Mouse (Mus musculus): ENCODE data around the gene Mtg1.

Gene Mtg1

DNA sequence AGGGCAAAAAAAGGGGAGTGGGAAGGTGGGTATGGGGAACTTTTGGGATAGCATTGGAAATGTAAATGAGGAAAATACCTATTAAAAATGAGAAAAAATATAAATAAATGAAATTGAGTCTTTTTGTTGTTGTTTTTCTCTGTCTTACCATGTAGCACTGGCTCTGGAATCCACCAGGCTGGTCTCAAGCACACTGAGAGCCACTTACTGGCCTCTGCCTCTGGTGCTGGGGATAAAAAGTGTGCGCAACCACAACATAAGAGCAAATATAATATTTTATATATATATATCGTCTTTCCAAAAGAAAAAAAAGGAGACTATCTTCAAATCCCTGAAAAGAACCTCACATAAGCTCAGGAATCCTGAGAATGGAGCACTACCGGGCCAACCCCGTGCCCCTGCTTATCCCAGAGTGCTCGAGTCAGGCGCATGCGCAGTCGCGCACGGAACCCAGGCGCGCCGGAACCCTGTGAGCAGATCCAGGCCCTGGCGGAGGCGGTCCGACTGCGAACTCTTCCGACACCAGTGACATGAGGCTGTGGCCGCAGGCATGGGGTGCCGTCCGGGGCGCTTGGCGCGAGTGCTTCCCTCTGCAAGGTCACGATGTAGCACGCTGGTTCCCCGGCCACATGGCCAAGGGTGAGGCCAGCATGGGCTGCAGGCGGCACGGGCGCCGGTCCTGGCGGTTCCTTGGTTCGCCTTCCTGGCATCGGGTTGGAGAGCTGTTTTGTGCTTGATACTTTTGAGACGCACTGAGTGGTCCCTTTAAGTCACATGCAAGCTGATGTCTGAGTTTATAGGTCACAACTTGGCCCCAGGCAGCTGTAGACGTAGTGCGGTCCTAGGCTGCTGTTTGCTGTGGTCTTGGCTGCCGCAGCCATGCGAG lies at the start of gene Mtg1:
Mtg1 (plus strand) TSS at position 430 of the 886 bp plus-strand sequence.
- peak; percentile 92 to 99 for DNase-seq (ENCODE audit: low spot score in 2 of 2)

DNA sequence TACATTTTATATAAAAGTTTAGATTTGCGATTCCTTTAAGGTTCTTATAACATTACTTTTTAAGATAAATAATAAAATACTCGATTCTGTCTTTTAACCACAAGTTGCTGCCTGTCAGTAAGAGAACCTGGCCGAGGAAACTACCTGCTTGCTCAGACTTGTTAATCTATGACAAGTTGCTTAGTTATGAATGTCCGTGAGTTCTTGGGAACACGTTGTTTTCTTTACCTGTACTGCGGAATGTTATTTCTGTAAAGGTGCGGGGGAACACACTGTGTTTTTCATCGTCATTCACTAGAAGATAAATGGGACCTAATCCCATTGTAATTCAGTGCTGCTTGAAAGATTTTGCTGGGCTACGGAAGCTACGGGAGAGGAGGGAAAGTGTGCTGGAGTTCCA lies 46.8 kb upstream of the Mtg1 start:
- DNase-seq (ENCODE audit: low spot score in 2 of 2): no peak

- no peak for DNase-seq (ENCODE audit: low spot score in 2 of 2)
Measured at GRCm38 (mm10) chr7:140092924-140093528, 44.3 kb upstream of the Mtg1 start, which contains the start of gene Prap1. Gene Prap1, plus strand, starts transcription at chr7:140093395.

- no peak for DNase-seq (ENCODE audit: low spot score in 2 of 2)
Measured at GRCm38 (mm10) chr7:140094954-140095353, 42.4 kb upstream of the Mtg1 start.

- no peak for DNase-seq (ENCODE audit: low spot score in 2 of 2)
Measured at GRCm38 (mm10) chr7:140095556-140095955, 41.8 kb upstream of the Mtg1 start.

DNA sequence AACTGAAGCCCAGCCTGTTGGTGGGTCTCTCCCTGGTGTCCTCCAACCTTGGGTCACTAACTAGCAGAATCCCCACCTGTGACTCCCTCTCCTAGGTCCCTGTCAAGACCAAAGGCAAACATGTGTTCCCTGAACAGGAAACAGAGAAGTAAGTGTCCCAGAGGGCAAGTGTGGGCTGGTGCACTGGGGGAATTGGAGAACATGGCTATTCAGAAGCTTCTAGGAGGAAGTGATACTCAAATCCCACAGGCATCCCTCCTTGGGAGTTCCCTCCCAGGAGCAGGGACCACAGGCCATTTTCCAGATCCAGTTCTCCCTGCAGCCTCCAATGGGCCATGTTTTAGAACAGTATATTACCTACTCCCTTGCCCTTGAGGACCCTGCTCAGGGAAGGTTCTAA lies 41.3 kb upstream of the Mtg1 start:
- no peak for DNase-seq (ENCODE audit: low spot score in 2 of 2)

DNA sequence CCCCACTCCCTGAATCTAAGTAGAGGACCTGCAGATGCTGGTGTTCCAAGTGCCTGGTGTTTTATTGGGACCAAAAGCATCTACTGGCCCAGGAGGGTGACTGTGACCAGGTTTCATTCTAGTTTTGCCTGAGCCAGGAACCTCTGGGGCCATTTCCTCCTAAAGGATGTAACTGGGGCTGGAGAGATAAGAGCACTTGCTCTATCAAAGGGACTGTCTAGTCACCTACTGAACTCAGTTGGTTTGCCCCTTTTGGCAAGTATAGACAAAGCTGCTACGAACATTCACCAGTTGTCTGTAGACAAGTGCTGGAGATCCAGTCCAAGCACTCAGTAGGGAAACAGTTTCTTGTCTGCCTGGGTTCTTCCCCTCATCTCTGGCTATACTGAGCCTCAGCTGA lies 38.9 kb upstream of the Mtg1 start:
- DNase-seq (ENCODE audit: low spot score in 2 of 2): no peak

- DNase-seq (ENCODE audit: low spot score in 2 of 2): no peak
Measured at GRCm38 (mm10) chr7:140101498-140101897, 35.9 kb upstream of the Mtg1 start.

DNA sequence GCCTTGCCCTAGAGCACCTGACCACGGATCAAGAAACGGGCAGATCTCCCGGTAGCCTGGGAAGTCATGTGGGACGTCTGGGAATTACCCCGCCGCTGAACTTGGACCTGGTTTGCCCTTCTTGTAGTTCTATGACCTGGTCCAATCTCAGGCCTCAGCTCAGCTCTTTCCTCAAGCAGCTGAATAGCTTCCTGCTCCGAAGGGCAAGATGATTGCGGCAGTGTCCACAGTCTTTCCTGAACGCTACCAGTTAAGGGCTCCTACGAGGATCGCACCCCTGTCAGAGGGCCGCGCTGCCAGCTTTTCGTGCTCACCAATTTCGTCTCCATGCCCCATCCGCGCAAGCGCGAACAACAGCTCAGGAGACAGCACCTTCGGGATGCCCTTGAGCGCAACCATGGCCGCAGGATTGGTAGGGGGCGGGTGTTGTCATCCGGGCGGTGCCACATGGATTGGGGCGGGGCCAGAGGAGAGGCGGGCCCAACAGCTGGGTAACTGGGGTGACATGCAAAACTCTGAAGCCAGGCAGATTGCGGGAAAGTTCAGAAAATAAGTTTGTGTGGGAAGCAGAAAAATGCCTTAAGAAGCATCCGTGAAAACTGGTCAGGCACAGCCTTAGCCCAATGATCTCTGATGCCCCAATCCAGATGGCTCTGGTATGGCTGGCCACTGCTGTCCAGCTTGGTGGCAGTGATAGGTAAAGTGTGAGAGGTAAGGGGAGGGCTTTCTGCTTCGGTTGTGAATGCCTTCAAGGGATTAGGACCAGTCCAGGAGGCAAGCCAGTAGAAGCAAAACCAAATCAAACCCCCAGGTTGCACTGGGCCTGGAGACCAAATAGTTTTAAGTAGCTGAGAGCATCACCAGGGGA lies 35.1 kb upstream of the Mtg1 start, which contains the start of gene Fuom:
Fuom (minus strand) TSS at position 449 of the 868 bp plus-strand sequence.
- peak; percentile 80 to 86 for DNase-seq (ENCODE audit: low spot score in 2 of 2)

GRCm38 (mm10) chr7:140104009-140104408 lies 33.4 kb upstream of the Mtg1 start:
- no peak for DNase-seq (ENCODE audit: low spot score in 2 of 2)

- DNase-seq (ENCODE audit: low spot score in 2 of 2): no peak
Measured at GRCm38 (mm10) chr7:140111943-140112342, 25.4 kb upstream of the Mtg1 start.

GRCm38 (mm10) chr7:140115583-140116328 lies 21.6 kb upstream of the Mtg1 start, which contains the start of gene Paox:
Gene Paox, plus strand, starts transcription at chr7:140115799.
- peak in 1 of 2 experiments; percentile 21 for DNase-seq (ENCODE audit: low spot score in 2 of 2)

DNA sequence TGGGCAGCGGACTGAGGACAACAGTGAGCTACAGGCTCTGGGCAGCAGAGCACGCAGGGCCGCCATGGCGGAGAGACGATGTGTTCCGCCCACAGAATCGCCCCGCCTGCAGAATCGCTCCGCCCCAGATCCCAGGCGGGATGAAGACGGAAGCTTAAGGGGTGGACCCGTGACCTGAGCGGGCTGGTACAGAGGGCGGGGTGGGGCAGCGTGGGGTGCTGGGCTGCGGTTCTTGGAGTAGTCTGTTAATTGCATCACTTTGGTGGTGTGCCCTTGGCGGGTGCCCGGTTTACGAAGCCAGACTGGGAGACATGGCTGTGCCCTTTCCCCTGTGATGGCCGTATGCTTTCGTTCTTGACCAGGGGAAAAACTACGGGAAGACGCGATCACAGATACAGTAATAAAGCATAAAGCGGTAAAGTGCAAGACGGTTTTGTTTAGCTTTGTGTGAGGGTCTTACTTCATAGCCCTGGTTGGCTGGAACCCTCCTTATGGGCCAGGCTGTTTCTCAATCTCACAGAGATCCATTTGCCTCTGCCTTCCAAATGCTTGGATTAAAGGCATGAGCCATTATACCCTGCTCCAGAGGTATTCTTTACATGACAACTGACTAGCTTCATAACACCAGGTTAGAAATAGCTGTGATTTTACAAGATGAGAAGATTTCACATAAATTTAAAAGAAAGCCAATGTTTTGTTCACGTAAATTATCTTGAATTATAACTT lies 20.9 kb upstream of the Mtg1 start, which contains the start of gene Echs1:
Echs1 (minus strand) TSS at position 148 of the 726 bp plus-strand sequence.
- DNase-seq (ENCODE audit: low spot score in 2 of 2): peak; percentile 89 to 93

DNA sequence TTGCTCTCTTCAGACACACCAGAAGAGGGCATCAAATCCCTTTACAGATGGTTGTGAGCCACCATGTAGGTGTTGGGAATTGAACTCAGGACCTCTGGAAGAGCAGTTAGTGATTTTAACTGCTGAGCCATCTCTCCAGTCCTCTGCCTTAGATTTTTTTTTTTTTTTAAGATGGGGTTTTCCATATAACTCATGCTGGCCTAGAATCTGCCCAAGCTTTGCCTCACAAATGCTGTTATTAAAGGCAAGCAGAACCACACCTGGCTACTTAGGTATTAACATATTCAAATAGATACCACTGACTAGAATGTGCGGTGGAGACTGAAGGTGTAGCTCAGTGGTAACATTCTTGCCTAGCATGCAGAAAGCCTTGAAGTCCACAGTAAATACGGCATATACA lies 16.9 kb upstream of the Mtg1 start:
- DNase-seq (ENCODE audit: low spot score in 2 of 2): no peak

- DNase-seq (ENCODE audit: low spot score in 2 of 2): no peak
Measured at GRCm38 (mm10) chr7:140121338-140121910, 15.9 kb upstream of the Mtg1 start.

DNA sequence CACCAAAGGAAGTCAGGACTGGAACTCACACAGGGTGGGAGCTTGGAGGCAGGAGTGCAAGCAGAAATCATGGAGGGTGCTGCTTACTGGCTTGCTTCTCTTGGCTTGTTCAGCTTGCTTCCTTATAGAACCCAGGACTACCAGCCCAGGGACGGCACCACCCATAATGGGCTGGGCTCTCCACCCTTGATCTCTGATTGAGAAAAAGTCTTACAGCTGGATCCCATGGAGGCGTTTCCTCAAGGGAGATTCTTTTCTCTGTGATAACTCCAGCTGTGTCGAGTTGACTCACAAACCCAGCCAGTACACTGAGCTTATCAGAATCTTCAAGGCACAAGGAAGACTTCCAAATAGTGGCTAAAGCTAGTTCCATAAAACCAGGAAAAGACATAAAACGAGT lies 14.6 kb upstream of the Mtg1 start:
- DNase-seq (ENCODE audit: low spot score in 2 of 2): no peak

GRCm38 (mm10) chr7:140124382-140124781 lies 13.0 kb upstream of the Mtg1 start:
- no peak for DNase-seq (ENCODE audit: low spot score in 2 of 2)

DNA sequence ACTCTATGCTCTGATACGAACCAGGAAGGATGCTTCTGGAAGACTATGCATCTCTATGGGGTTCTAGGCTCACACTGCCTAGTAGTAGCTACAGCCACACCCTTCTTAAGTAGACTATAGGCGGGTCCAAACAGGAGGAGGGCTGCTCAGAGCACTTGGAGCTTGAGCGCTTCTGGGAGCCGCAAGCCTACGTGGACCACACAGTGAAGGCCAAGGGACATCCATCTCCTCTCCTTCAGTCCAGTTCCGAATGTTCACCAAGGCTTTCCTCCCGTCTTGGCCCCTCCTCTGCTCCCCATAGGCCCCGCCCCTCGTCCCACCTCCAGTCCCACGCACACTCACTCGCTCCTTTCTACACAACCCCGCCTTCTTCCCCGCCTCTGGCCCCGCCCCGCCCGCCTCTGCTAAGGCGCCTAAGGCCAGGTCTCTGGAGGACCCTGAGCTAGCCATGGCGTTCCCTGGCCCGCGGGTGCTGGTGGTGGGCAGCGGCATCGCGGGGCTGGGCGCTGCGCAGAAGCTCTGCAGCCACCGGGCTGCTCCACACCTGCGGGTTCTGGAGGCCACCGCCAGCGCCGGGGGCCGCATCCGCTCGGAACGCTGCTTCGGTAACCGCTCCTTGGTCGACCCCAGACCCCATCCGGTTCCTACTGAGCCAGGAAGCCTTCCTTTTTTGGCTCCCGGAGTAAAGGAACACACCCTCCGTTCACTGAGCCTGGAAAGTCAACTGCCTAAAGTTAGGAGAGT lies 11.9 kb upstream of the Mtg1 start:
- peak; percentile 93 to 95 for DNase-seq (ENCODE audit: low spot score in 2 of 2)

GRCm38 (mm10) chr7:140126022-140126350 lies 11.4 kb upstream of the Mtg1 start:
- no peak for DNase-seq (ENCODE audit: low spot score in 2 of 2)
